Mouse (Mus musculus) intestine, embryonic 16.5 days (tissue): ENCODE data around the gene Ctu2. TPM values are rescaled to one million over a fixed set of nuclear protein-coding genes. Genes with fewer than 3 reads are reported as not detected.

Experiments used
- ATAC-seq: fragments of 200-750 bp; cut with Nextera tagmentation; 2 replicates; pipeline ENCODE4 v1.8.0; 2017; ENCODE audit warnings: moderate TSS enrichment, moderate library complexity
- H3K27ac ChIP-seq: fragments of 300-500 bp; sonication (generic); 2 replicates; pipeline ENCODE4 v1.5.1; 2014; ENCODE audit warnings: mild to moderate bottlenecking, low read length
- H3K27me3 ChIP-seq: fragments of 300-500 bp; sonication (generic); replicated peaks from 2 replicates; pipeline ENCODE4 v1.6.1; 2014; ENCODE audit warnings: low read length, control low read depth, mixed read lengths; ENCODE audit not compliant: control insufficient read depth, insufficient read depth
- H3K36me3 ChIP-seq: fragments of 300-500 bp; sonication (generic); 2 replicates; pipeline ENCODE4 v1.6.1; 2014; ENCODE audit warnings: low read length, control low read depth; ENCODE audit not compliant: control insufficient read depth, insufficient read depth
- H3K4me1 ChIP-seq: fragments of 300-500 bp; sonication (generic); 2 replicates; pipeline ENCODE4 v1.6.1; 2014; ENCODE audit warnings: low read length, control low read depth, mixed read lengths; ENCODE audit not compliant: control insufficient read depth, insufficient read depth
- H3K4me2 ChIP-seq: fragments of 300-500 bp; sonication (generic); 2 replicates; pipeline ENCODE4 v1.6.1; 2014; ENCODE audit warnings: low read depth, low read length, control low read depth
- H3K4me3 ChIP-seq: fragments of 300-500 bp; sonication (generic); 2 replicates; pipeline ENCODE4 v1.5.1; 2014; ENCODE audit warnings: mild to moderate bottlenecking, low read length
- H3K9ac ChIP-seq: fragments of 300-500 bp; sonication (generic); 2 replicates; pipeline ENCODE4 v1.6.1; 2014; ENCODE audit warnings: low read depth, low read length
- H3K9me3 ChIP-seq: fragments of 300-500 bp; sonication (generic); 2 replicates; pipeline ENCODE4 v1.6.1; 2016; ENCODE audit warnings: low read length, control low read depth; ENCODE audit not compliant: control insufficient read depth
- WGBS: fragments of 180-500 bp; shearing (Covaris S2); extraction: QIAGEN DNeasy Blood & Tissue Kit; methylation state at CpG from one replicate; pipeline ENCODE4 v1.1.7; 2014; 5-methylcytosine and 5-hydroxymethylcytosine counted together
- polyA plus RNA-seq: library from polyadenylated mRNA; unstranded; fragments of >200 nt; fragmentation: Nextera tagmentation; extraction: Ambion mirVana; gene quantifications from 2 replicates; pipeline ENCODE4 v1.2.1, GENCODE M21; 2015

Ctu2 gene
- polyA plus RNA-seq, 1 experiment from 2014 or later = 43.6 TPM

- 64% methylated on average over 17 of the region's 17 CpGs for WGBS
- Histone ChIP-seq H3K27me3 (no peaks in the 10 kb centered on the region), H3K9ac (no peak overlapping the region), H3K4me1 (no peaks in the 10 kb centered on the region), H3K4me2 (no peak overlapping the region), H3K4me3 (no peak overlapping the region), H3K27ac (no peak overlapping the region), H3K36me3 (peaks cover 37% of the 10 kb centered on the region), H3K9me3 (no peaks in the 10 kb centered on the region)
- ATAC-seq = no peak
These were observed 22.0 kb downstream of the Ctu2 start for GRCm38 (mm10) chr8:122497912-122498311.

DNA sequence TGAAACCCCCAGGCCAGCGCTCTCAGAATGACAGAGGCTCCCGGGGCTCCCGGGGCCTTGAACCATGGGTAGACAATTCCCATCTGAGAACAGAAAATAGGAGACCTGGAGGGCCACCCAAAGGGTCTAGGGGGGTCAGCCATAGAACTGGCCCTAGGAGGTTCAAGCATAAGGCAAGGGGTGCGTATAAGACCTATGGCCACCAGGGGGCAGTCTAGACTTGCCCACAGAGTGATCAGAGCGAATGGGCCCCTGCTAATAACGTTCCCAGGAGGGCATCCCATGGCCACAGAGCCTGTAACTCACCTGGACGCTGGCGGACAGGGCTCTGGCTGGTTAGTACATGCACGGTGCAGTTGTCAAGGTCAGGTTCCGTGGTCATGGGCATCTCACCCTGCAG is 24.9 kb downstream of the Ctu2 start:
- Histone ChIP-seq H3K4me1 (no peaks in the 10 kb centered on the region), H3K9me3 (no peaks in the 10 kb centered on the region), H3K4me3 (no peak overlapping the region), H3K9ac (no peak overlapping the region), H3K27me3 (no peaks in the 10 kb centered on the region), H3K4me2 (no peak overlapping the region), H3K27ac (no peak overlapping the region), H3K36me3 (peaks cover 19% of the 10 kb centered on the region; the same call in 1 of the 2 replicates)
- peak; percentile 55 for ATAC-seq
- 32% methylated on average over 10 of the region's 10 CpGs for WGBS

GRCm38 (mm10) chr8:122511552-122511951 is 35.6 kb downstream of the Ctu2 start:
- H3K9me3 ChIP-seq = no peaks in the 10 kb centered on the region
- H3K4me1 ChIP-seq = peaks cover 24% of the 10 kb centered on the region
- H3K4me2 ChIP-seq = no peak overlapping the region
- no peak overlapping the region for H3K9ac ChIP-seq
- H3K27ac ChIP-seq = peak overlapping the region; percentile 34
- ATAC-seq = peak; percentile 54
- H3K4me3 ChIP-seq = no peak overlapping the region
- H3K36me3 ChIP-seq = no peaks in the 10 kb centered on the region
- WGBS = 45% methylated on average over 16 of the region's 16 CpGs
- no peaks in the 10 kb centered on the region for H3K27me3 ChIP-seq

DNA sequence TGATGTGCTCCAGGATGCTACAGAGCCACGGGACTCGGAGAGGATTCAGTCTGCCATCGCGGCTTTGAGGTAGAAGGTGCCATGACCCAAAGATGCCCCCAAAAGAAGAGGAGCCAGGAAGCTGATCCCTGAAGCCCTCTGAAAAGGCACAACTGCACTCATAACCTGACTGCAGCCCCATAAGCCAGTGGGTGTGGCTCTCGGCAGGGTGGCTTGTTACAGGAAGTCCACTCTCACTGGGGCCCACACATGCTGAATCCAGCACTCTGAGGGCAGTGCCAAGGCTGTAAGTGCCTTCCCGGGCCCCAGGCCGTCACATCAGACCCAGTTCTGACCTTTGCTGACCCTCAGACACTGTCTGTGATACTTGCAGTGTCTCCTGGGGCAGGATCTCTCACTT is 36.4 kb downstream of the Ctu2 start:
- WGBS = 62% methylated on average over 7 of the region's 7 CpGs

DNA sequence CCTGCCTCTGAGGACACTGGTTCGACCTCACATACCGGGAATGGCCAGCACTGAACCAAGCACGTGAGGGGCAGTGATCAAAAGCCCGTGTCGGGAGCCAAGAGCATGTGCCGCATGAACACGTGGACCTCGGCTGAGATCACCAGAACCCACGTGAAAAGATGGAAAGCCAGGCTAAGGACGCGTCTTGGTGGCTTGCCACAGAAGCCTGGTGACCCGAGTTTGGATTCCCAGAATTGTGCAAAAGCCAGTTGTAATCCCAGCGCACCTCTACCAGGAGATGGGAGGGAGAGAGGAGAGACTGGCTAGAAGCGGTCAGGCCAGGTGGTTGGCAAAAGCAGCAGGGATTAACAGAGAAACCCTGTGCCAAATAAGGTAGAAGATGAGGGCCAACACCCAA is 39.8 kb downstream of the Ctu2 start:
- H3K9ac ChIP-seq = no peak overlapping the region
- no peaks in the 10 kb centered on the region for H3K27me3 ChIP-seq
- no peak overlapping the region for H3K27ac ChIP-seq
- H3K9me3 ChIP-seq = no peaks in the 10 kb centered on the region
- peaks cover 43% of the 10 kb centered on the region for H3K4me1 ChIP-seq
- WGBS = 90% methylated on average over 14 of the region's 14 CpGs
- no peak overlapping the region for H3K4me2 ChIP-seq
- no peaks in the 10 kb centered on the region for H3K36me3 ChIP-seq
- no peak overlapping the region for H3K4me3 ChIP-seq
- no peak for ATAC-seq

More for the DNA sequence above, 36.4 kb downstream of the Ctu2 start:
- Histone ChIP-seq H3K27ac (peak overlapping the region; percentile 34), H3K27me3 (no peaks in the 10 kb centered on the region), H3K36me3 (no peaks in the 10 kb centered on the region), H3K4me2 (no peak overlapping the region), H3K9me3 (no peaks in the 10 kb centered on the region), H3K4me1 (peaks cover 29% of the 10 kb centered on the region), H3K9ac (peak overlapping the region; percentile 47; the same call in 1 of the 2 replicates), H3K4me3 (no peak overlapping the region)
- ATAC-seq = 0 out of 2 replicates have a peak, but pooled peaks have one; percentile 19

GRCm38 (mm10) chr8:122517541-122518190 is 41.7 kb downstream of the Ctu2 start:
- Histone ChIP-seq H3K9ac (peak overlapping the region; percentile 49), H3K4me2 (no peak overlapping the region)
- WGBS = 21% methylated on average over 6 of the region's 6 CpGs

GRCm38 (mm10) chr8:122520611-122521010 is 44.7 kb downstream of the Ctu2 start:
- H3K27me3 ChIP-seq = no peaks in the 10 kb centered on the region
- H3K9ac ChIP-seq = no peak overlapping the region
- no peak overlapping the region for H3K27ac ChIP-seq
- no peak overlapping the region for H3K4me2 ChIP-seq
- ATAC-seq = no peak
- no peak overlapping the region for H3K4me3 ChIP-seq
- 75% methylated on average over 11 of the region's 11 CpGs for whole genome bisulfite sequencing
- peaks cover 52% of the 10 kb centered on the region for H3K4me1 ChIP-seq
- no peaks in the 10 kb centered on the region for H3K36me3 ChIP-seq
- no peaks in the 10 kb centered on the region for H3K9me3 ChIP-seq

More at GRCm38 (mm10) chr8:122517541-122518190, 41.7 kb downstream of the Ctu2 start:
- H3K4me1 ChIP-seq = peaks cover 24% of the 10 kb centered on the region
- H3K27ac ChIP-seq = peak overlapping the region; percentile 85
- H3K4me3 ChIP-seq = no peak overlapping the region
- ATAC-seq = peak; percentile 70
- no peaks in the 10 kb centered on the region for H3K36me3 ChIP-seq
- no peaks in the 10 kb centered on the region for H3K9me3 ChIP-seq
- H3K27me3 ChIP-seq = no peaks in the 10 kb centered on the region

GRCm38 (mm10) chr8:122522796-122523651 is 47.1 kb downstream of the Ctu2 start:
- ATAC-seq = peak; percentile 54
- no peak overlapping the region for H3K4me3 ChIP-seq
- no peaks in the 10 kb centered on the region for H3K27me3 ChIP-seq
- H3K4me2 ChIP-seq = peak overlapping the region; percentile 23
- no peaks in the 10 kb centered on the region for H3K9me3 ChIP-seq
- WGBS = 39% methylated on average over 14 of the region's 14 CpGs
- no peaks in the 10 kb centered on the region for H3K36me3 ChIP-seq
- H3K27ac ChIP-seq = peak overlapping the region; percentile 83
- H3K4me1 ChIP-seq = peaks cover 58% of the 10 kb centered on the region
- H3K9ac ChIP-seq = peak overlapping the region; percentile 50

DNA sequence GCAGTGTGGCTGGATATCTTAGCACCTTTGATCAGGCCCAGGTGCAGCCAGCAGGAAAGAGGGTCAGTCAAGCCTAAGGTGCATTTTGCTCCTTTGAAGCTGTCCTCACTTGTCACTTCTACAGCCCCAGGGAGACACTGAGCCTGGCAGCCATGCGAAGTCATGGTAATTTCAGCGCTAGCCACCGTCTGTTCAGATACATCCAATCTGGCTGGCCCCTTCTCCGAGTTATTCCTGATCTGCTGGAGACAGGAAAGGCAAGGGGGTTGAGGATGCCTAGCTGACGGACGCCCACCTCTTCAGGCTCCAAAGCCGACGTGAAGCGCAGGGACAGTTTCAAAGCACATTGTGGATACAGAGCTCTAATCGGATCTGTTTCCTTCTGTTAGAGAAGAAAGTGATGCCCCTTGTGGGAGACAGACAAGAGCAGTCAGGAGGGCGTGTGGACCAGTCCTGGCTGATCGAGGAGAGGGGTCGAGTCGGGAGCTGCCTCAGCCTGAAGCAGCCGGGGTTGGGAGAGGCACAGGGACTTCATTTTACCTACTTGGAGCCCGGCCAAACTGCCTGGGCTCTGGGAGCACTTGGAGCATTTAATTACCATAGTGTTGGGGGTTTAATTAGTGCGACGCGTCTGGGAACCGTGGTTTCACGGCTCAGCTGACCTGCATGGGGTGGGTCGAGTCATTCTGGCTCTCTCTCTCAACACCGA is 47.9 kb downstream of the Ctu2 start:
- Histone ChIP-seq H3K27me3 (no peaks in the 10 kb centered on the region), H3K4me3 (no peak overlapping the region), H3K27ac (peak overlapping the region; percentile 83), H3K4me1 (peaks cover 51% of the 10 kb centered on the region), H3K9ac (peak overlapping the region; percentile 50), H3K9me3 (no peaks in the 10 kb centered on the region), H3K4me2 (peak overlapping the region; percentile 23), H3K36me3 (no peaks in the 10 kb centered on the region)
- 27% methylated on average over 23 of the region's 23 CpGs for WGBS
- ATAC-seq = no peak; the same call in 1 of the 2 replicates
